Mouse (Mus musculus) midbrain, embryonic 16.5 days (tissue): ENCODE measurements around the gene 4930562C15Rik. TPM values are rescaled to one million over a fixed set of nuclear protein-coding genes. Genes with fewer than 3 reads are reported as not detected.

Experiments used
- ATAC-seq: fragments of 200-750 bp; cut with Nextera tagmentation; 2 replicates; pipeline ENCODE4 v1.8.0; 2017; ENCODE audit warnings: moderate TSS enrichment
- H3K27ac ChIP-seq: fragments of 300-500 bp; sonication (generic); 2 replicates; pipeline ENCODE4 v1.5.1; 2014; ENCODE audit warnings: mild to moderate bottlenecking, low read length, mixed read lengths
- H3K27me3 ChIP-seq: fragments of 300-500 bp; sonication (generic); 2 replicates; pipeline ENCODE4 v1.6.1; 2014; ENCODE audit warnings: low read depth, low read length, mixed read lengths; ENCODE audit not compliant: control insufficient read depth, insufficient read depth
- H3K36me3 ChIP-seq: fragments of 300-500 bp; sonication (generic); 2 replicates; pipeline ENCODE4 v1.6.1; 2014; ENCODE audit warnings: mild to moderate bottlenecking, low read length, moderate library complexity, mixed read lengths; ENCODE audit not compliant: control insufficient read depth, insufficient read depth
- H3K4me1 ChIP-seq: fragments of 300-500 bp; sonication (generic); 2 replicates; pipeline ENCODE4 v1.6.1; 2014; ENCODE audit warnings: mild to moderate bottlenecking, low read length, mixed read lengths; ENCODE audit not compliant: control insufficient read depth, insufficient read depth
- H3K4me2 ChIP-seq: fragments of 300-500 bp; sonication (generic); 2 replicates; pipeline ENCODE4 v1.6.1; 2014; ENCODE audit warnings: mild to moderate bottlenecking, low read length, mixed read lengths
- H3K4me3 ChIP-seq: fragments of 300-500 bp; sonication (generic); 2 replicates; pipeline ENCODE4 v1.5.1; 2014; ENCODE audit warnings: low read depth, mild to moderate bottlenecking, low read length, moderate library complexity, mixed read lengths
- H3K9ac ChIP-seq: fragments of 300-500 bp; sonication (generic); 2 replicates; pipeline ENCODE4 v1.6.1; 2014; ENCODE audit warnings: low read depth, low read length, mixed read lengths
- H3K9me3 ChIP-seq: fragments of 300-500 bp; sonication (generic); replicated peaks from 2 replicates; pipeline ENCODE4 v1.6.1; 2014; ENCODE audit warnings: mild to moderate bottlenecking, low read length, mixed read lengths; ENCODE audit not compliant: control insufficient read depth, poor library complexity, severe bottlenecking
- WGBS: fragments of 180-500 bp; shearing (Covaris S2); extraction: QIAGEN DNeasy Blood & Tissue Kit; methylation state at CpG from one replicate; pipeline ENCODE4 v1.1.7; 2014; 5-methylcytosine and 5-hydroxymethylcytosine counted together
- polyA plus RNA-seq: library from polyadenylated mRNA; unstranded; fragments of >200 nt; fragmentation: Nextera tagmentation; extraction: Ambion mirVana; gene quantifications from 2 replicates; pipeline ENCODE4 v1.2.1, GENCODE M21; 2015

Gene 4930562C15Rik
- polyA plus RNA-seq, 1 experiment from 2014 or later: 0.26 TPM

- Histone ChIP-seq H3K9me3 (no peaks in the 10 kb centered on the region), H3K4me3 (no peak overlapping the region), H3K36me3 (peaks cover 4% of the 10 kb centered on the region), H3K27ac (no peak overlapping the region), H3K9ac (no peak overlapping the region), H3K4me2 (no peak overlapping the region), H3K27me3 (no peaks in the 10 kb centered on the region), H3K4me1 (peaks cover 15% of the 10 kb centered on the region)
- no peak for ATAC-seq
- 83% methylated on average over 21 of the region's 23 CpGs for WGBS
These were observed 40.2 kb downstream of the 4930562C15Rik start for GRCm38 (mm10) chr16:4875198-4876032.

- Histone ChIP-seq H3K9me3 (no peaks in the 10 kb centered on the region), H3K4me3 (no peak overlapping the region), H3K27me3 (no peaks in the 10 kb centered on the region), H3K27ac (no peak overlapping the region), H3K9ac (no peak overlapping the region), H3K4me2 (no peak overlapping the region), H3K36me3 (peaks cover 4% of the 10 kb centered on the region), H3K4me1 (peaks cover 16% of the 10 kb centered on the region)
- ATAC-seq: no peak
- 76% methylated on average over 8 of the region's 8 CpGs for WGBS
These were observed 40.9 kb downstream of the 4930562C15Rik start for GRCm38 (mm10) chr16:4876033-4876680.

GRCm38 (mm10) chr16:4877195-4877594 is 42.0 kb downstream of the 4930562C15Rik start:
- peak overlapping the region; percentile 12; the same call in 1 of the 2 replicates for H3K9ac ChIP-seq
- peaks cover 25% of the 10 kb centered on the region for H3K4me1 ChIP-seq
- WGBS: 87% methylated on average over 4 of the region's 4 CpGs
- peaks cover 4% of the 10 kb centered on the region for H3K36me3 ChIP-seq
- no peak overlapping the region for H3K4me3 ChIP-seq
- no peak overlapping the region for H3K4me2 ChIP-seq
- H3K27me3 ChIP-seq: no peaks in the 10 kb centered on the region
- ATAC-seq: no peak
- no peak overlapping the region for H3K27ac ChIP-seq
- H3K9me3 ChIP-seq: no peaks in the 10 kb centered on the region

- Histone ChIP-seq H3K9ac (peak overlapping the region; percentile 82), H3K27ac (no peak overlapping the region)
These were observed 42.5 kb downstream of the 4930562C15Rik start for GRCm38 (mm10) chr16:4877701-4878100.

GRCm38 (mm10) chr16:4878192-4878885 is 43.1 kb downstream of the 4930562C15Rik start:
- Histone ChIP-seq H3K9me3 (no peaks in the 10 kb centered on the region), H3K4me2 (peak overlapping the region; percentile 80), H3K9ac (peak overlapping the region; percentile 82), H3K4me1 (peaks cover 25% of the 10 kb centered on the region), H3K27me3 (no peaks in the 10 kb centered on the region), H3K4me3 (peak overlapping the region; percentile 83), H3K27ac (peak overlapping the region; percentile 98), H3K36me3 (peaks cover 4% of the 10 kb centered on the region)
- 29% methylated on average over 5 of the region's 5 CpGs for WGBS
- ATAC-seq: no peak

More at GRCm38 (mm10) chr16:4877701-4878100, 42.5 kb downstream of the 4930562C15Rik start:
- 73% methylated on average over 3 of the region's 3 CpGs for WGBS
- peaks cover 25% of the 10 kb centered on the region for H3K4me1 ChIP-seq
- peaks cover 4% of the 10 kb centered on the region for H3K36me3 ChIP-seq
- no peak for ATAC-seq
- H3K4me2 ChIP-seq: peak overlapping the region; percentile 80
- no peaks in the 10 kb centered on the region for H3K27me3 ChIP-seq
- peak overlapping the region; percentile 83; the same call in 1 of the 2 replicates for H3K4me3 ChIP-seq
- no peaks in the 10 kb centered on the region for H3K9me3 ChIP-seq

- H3K4me2 ChIP-seq: peak overlapping the region; percentile 80
- peaks cover 25% of the 10 kb centered on the region for H3K4me1 ChIP-seq
- peak overlapping the region; percentile 98 for H3K27ac ChIP-seq
- peak; percentile 29 for ATAC-seq
- 0% methylated on average over 54 of the region's 54 CpGs for WGBS
- no peaks in the 10 kb centered on the region for H3K27me3 ChIP-seq
- peak overlapping the region; percentile 83 for H3K4me3 ChIP-seq
- H3K9ac ChIP-seq: peak overlapping the region; percentile 82
- no peaks in the 10 kb centered on the region for H3K9me3 ChIP-seq
- peaks cover 2% of the 10 kb centered on the region for H3K36me3 ChIP-seq
These were observed 44.0 kb downstream of the 4930562C15Rik start for GRCm38 (mm10) chr16:4879101-4879707.

GRCm38 (mm10) chr16:4879708-4880124 is 44.5 kb downstream of the 4930562C15Rik start:
- Histone ChIP-seq H3K9me3 (no peaks in the 10 kb centered on the region), H3K4me2 (peak overlapping the region; percentile 80), H3K27ac (peak overlapping the region; percentile 98), H3K9ac (peak overlapping the region; percentile 82), H3K36me3 (no peaks in the 10 kb centered on the region; the same call in 1 of the 2 replicates), H3K4me1 (peaks cover 25% of the 10 kb centered on the region), H3K4me3 (peak overlapping the region; percentile 83), H3K27me3 (no peaks in the 10 kb centered on the region)
- WGBS: under 1% methylated on average over 40 of the region's 40 CpGs
- peak; percentile 75 for ATAC-seq

GRCm38 (mm10) chr16:4880136-4880825 is 45.1 kb downstream of the 4930562C15Rik start, which contains the start of gene Ubald1:
Gene Ubald1, minus strand, starts transcription at chr16:4880315.
- ATAC-seq: peak; percentile 88
- H3K4me2 ChIP-seq: peak within 1 kb of the TSS; percentile 92
- no peaks in the 10 kb centered on the region for H3K9me3 ChIP-seq
- H3K4me1 ChIP-seq: peaks cover 27% of the 10 kb centered on the region
- H3K36me3 ChIP-seq: no peaks in the 10 kb centered on the region; the same call in 1 of the 2 replicates
- peak within 1 kb of the TSS; percentile 83 for H3K4me3 ChIP-seq
- peak within 1 kb of the TSS; percentile 85 for H3K9ac ChIP-seq
- H3K27me3 ChIP-seq: no peaks in the 10 kb centered on the region
- H3K27ac ChIP-seq: peak within 1 kb of the TSS; percentile 98
- under 1% methylated on average over 48 of the region's 48 CpGs for WGBS
